Mouse (Mus musculus): ENCODE results near the gene Ptpra.

The Ptpra gene

GRCm38 (mm10) chr2:130557462-130557861 lies 107.4 kb downstream of the Ptpra start:
- no peak for DNase-seq (ENCODE audit: low read depth, low spot score)

GRCm38 (mm10) chr2:130558015-130558414 lies 107.9 kb downstream of the Ptpra start:
- no peak for DNase-seq (ENCODE audit: low read depth, low spot score)

DNA sequence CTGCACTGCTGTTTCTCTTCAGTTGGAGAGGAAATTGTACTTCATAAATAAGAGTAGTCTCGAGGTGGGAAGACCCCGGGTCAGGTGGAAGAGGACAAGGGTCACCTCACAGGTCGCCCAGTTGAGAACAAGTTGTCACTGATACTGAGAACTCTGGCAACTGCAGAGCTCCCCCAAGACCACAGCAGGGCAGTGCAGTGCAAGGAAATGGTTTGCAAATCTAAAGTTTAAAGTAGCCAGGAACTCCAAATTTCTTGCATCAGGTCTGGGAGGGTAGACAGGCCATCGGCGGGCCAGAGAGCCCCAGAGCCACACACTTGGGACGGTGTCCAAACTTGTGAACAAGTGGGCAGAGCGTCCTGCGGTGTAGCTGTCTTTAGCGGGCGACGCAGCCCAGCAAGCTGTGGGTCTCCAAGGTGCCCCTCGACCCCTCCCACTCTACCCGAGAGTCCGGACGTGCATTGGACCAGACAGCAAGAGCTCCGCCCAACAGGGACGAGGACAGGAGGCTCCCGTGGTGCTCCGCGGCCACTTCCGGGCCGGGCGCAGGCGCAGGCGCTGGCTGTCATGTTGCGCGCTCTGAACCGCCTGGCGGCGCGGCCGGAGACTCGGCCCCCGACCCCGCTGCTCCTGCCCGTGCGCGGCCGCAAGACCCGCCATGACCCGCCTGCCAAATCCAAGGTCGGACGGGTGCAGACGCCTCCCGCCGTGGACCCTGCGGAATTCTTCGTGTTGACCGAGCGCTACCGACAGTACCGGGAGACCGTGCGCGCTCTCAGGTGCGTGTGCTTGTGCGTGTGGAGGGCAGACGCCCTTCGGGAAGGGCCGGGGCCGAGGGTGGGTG lies 113.4 kb downstream of the Ptpra start, which contains the start of gene Mrps26:
Mrps26 (plus strand) TSS at position 531 of the 844 bp plus-strand sequence.
- DNase-seq (ENCODE audit: low read depth, low spot score) = peak; percentile 98

- DNase-seq (ENCODE audit: low read depth, low spot score) = no peak
These were observed 114.0 kb downstream of the Ptpra start for GRCm38 (mm10) chr2:130564063-130564462.

GRCm38 (mm10) chr2:130564983-130565382 lies 114.9 kb downstream of the Ptpra start:
- no peak for DNase-seq (ENCODE audit: low read depth, low spot score)

DNA sequence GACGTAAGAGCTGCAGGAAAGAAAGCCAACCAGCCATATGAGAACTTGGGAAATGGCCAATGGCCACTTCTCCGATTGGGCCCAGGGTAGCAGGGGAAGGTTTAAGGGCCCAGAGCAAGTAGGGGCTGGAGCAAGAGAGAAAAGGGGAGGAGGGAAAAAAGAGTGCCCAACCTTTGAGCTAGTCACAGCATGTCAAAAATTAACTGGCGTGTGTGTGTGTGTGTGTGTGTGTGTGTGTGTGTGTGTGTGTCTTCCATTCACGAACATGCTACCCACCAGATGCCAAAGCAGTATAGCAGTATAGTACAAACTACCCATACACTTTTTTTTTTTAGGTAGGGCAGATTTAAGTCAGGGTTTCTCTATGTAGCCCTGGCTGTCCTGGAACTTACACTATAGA lies 118.8 kb downstream of the Ptpra start:
- no peak for DNase-seq (ENCODE audit: low read depth, low spot score)

- DNase-seq (ENCODE audit: low read depth, low spot score) = no peak
These were observed 119.8 kb downstream of the Ptpra start for GRCm38 (mm10) chr2:130569926-130570325.

DNA sequence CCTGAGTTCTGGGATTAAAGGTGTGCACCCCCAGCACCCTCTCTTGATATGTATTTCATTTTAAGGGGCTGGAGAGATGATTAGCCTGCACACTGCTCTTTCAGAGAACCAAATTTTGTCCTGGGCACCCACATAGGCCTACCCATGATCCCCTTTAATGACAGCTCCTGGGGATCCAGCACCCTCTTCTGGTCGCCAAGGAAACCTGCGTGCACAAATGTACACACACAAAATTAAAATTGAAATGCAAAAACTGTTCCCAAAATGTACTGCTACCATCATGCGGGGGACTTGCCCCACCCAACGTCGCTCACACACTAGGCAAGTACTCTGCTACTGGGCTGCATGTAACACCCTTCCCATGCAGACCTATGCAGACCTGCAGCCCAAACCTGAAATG lies 124.9 kb downstream of the Ptpra start:
- no peak for DNase-seq (ENCODE audit: low read depth, low spot score)

GRCm38 (mm10) chr2:130575873-130576272 lies 125.8 kb downstream of the Ptpra start, which contains the start of gene Oxt:
Oxt (plus strand) TSS chr2:130576173.
- peak; percentile 20 for DNase-seq (ENCODE audit: low read depth, low spot score)

DNA sequence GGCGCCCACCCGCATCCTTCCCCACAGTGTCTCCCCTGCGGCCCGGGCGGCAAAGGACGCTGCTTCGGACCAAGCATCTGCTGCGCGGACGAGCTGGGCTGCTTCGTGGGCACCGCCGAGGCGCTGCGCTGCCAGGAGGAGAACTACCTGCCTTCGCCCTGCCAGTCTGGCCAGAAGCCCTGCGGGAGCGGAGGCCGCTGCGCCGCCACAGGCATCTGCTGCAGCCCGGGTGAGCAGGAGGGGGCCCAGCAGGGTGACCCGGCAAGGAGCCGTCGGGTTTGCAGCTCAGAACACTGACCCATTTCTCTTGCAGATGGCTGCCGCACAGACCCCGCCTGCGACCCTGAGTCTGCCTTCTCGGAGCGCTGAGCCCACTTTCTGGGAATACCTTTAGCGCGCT lies 126.5 kb downstream of the Ptpra start:
- DNase-seq (ENCODE audit: low read depth, low spot score) = peak; percentile 36

- no peak for DNase-seq (ENCODE audit: low read depth, low spot score)
These were observed 126.9 kb downstream of the Ptpra start for GRCm38 (mm10) chr2:130577021-130577420.

GRCm38 (mm10) chr2:130577632-130578031 lies 127.6 kb downstream of the Ptpra start:
- DNase-seq (ENCODE audit: low read depth, low spot score) = peak; percentile 47

- DNase-seq (ENCODE audit: low read depth, low spot score) = peak; percentile 72
These were observed 128.1 kb downstream of the Ptpra start for GRCm38 (mm10) chr2:130578148-130578547.

GRCm38 (mm10) chr2:130579791-130580190 lies 129.7 kb downstream of the Ptpra start:
- DNase-seq (ENCODE audit: low read depth, low spot score) = peak; percentile 28

DNA sequence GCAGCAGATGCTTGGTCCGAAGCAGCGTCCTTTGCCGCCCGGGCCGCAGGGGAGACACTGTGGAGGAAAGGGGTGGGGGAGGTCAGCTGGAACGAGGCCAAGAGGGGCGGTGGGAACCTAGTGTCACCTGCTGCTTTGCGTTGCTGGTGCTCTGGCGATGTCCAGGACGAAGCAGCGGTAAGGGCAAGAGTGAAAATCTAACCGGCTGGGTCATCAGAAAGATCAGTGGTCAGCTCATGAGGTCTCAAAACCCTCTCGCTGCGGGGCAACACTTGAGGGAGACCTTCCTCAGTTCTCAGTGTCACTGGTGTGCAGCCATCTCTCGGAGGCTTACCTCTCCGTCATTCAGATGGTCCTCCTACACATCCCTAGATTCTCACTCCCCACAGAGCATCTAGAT lies 131.1 kb downstream of the Ptpra start:
- peak; percentile 19 for DNase-seq (ENCODE audit: low read depth, low spot score)

GRCm38 (mm10) chr2:130582552-130582951 lies 132.5 kb downstream of the Ptpra start, which contains the start of gene Avp:
Avp (minus strand) TSS chr2:130582554.
- no peak for DNase-seq (ENCODE audit: low read depth, low spot score)

GRCm38 (mm10) chr2:130583902-130584560 lies 134.0 kb downstream of the Ptpra start:
- DNase-seq (ENCODE audit: low read depth, low spot score) = no peak

- DNase-seq (ENCODE audit: low read depth, low spot score) = no peak
These were observed 135.9 kb downstream of the Ptpra start for GRCm38 (mm10) chr2:130586016-130586415.

- no peak for DNase-seq (ENCODE audit: low read depth, low spot score)
These were observed 138.3 kb downstream of the Ptpra start for GRCm38 (mm10) chr2:130588373-130588772.

- peak; percentile 46 for DNase-seq (ENCODE audit: low read depth, low spot score)
These were observed 139.1 kb downstream of the Ptpra start for GRCm38 (mm10) chr2:130589157-130589556.

GRCm38 (mm10) chr2:130589761-130590160 lies 139.7 kb downstream of the Ptpra start:
- DNase-seq (ENCODE audit: low read depth, low spot score) = no peak

- DNase-seq (ENCODE audit: low read depth, low spot score) = no peak
These were observed 140.9 kb downstream of the Ptpra start for GRCm38 (mm10) chr2:130591016-130591415.

- DNase-seq (ENCODE audit: low read depth, low spot score) = no peak
These were observed 145.5 kb downstream of the Ptpra start for GRCm38 (mm10) chr2:130595596-130595995.

Measured in ZHBTc4 (cell line).